Mouse (Mus musculus) lung, adult 2 months (tissue): ENCODE data around the gene Lhx4. TPM values are rescaled to one million over a fixed set of nuclear protein-coding genes. Genes with fewer than 3 reads are reported as not detected.

Source experiments
- DNase-seq: peaks from one replicate; pipeline ENCODE4 v3.0.0; 2022
- H3K4me1 ChIP-seq: fragments of 200-500 bp; 2 replicates; pipeline ENCODE4 v1.6.1; 2011; ENCODE audit warnings: low read length; ENCODE audit not compliant: control insufficient read depth, insufficient read depth
- H3K4me3 ChIP-seq: fragments of 200-500 bp; replicated peaks from 2 replicates; pipeline ENCODE3; 2011; ENCODE audit warnings: low read depth, mild to moderate bottlenecking, control low read depth, low read length; ENCODE audit errors: extremely low read depth
- CTCF ChIP-seq: fragments of 200-500 bp; IDR thresholded peaks from 2 replicates; pipeline ENCODE4 v1.5.1; 2011; ENCODE audit warnings: mild to moderate bottlenecking, low read length, control low read depth; ENCODE audit not compliant: insufficient read depth
- POLR2A ChIP-seq: fragments of 200-500 bp; IDR thresholded peaks from 2 replicates; pipeline ENCODE4 v1.6.1; 2011; ENCODE audit warnings: low read depth, mild to moderate bottlenecking, control low read depth, low read length, borderline replicate concordance; ENCODE audit errors: extremely low read depth
- WGBS: fragments of 180-500 bp; shearing (Covaris S2); methylation state at CpG from one replicate; pipeline ENCODE4 v1.1.7; 2018; 5-methylcytosine and 5-hydroxymethylcytosine counted together
- polyA plus RNA-seq: library from polyadenylated mRNA; depleted of rRNA; stranded (reverse); fragments of >200 nt; gene quantifications from 2 replicates; pipeline ENCODE4 v1.2.3, GENCODE M21; 2012

The Lhx4 gene
- polyA plus RNA-seq, 1 experiment = not detected

DNA sequence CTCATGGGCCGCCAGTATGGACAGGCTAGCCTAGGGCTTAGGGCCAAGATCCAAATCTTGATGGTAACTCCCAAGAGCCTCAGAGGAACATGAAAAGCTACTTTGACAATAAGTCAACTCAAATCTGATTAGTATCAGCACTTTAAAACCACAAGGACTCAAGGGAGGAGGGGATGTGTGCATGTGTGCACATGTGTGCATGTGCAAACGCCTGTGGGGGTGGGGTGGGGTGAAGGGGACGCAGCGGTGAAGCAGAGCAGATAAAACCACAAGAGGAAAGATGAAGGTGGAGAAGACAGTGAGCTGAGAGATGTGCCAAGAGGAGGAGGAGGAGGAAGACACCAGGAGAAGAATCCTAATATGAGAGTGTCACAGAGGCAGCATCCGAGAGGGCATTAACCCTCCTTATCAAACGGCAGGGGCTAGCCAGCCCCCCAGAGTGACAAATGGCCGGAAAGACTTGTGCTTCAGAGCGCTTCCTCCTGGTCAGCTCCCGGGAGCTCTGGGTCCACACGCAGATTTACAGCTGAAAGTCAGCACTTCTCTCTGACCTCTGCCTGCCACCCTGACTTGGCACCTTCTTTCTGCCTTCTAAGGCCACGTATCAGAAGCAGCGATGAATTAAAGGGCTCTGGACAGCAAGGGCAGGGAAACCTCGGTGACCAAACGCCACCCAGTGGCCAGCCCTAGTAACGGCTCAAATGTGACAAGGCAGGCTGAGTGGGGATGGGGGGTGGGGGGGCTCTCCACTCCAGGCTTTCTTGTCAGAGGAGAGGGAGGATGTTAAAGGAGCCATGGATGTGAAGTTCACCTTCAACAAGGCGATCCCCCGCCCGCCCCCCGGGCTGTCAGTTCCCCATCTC lies 33.1 kb upstream of the Lhx4 start:
- peak; percentile 49 for DNase-seq
- Histone ChIP-seq H3K4me1 (no peaks in the 10 kb centered on the region), H3K4me3 (no peak overlapping the region)
- peak; percentile 74 for TF ChIP-seq CTCF
- no peak for TF ChIP-seq POLR2A
- WGBS = 39% methylated on average over 19 of the region's 19 CpGs

DNA sequence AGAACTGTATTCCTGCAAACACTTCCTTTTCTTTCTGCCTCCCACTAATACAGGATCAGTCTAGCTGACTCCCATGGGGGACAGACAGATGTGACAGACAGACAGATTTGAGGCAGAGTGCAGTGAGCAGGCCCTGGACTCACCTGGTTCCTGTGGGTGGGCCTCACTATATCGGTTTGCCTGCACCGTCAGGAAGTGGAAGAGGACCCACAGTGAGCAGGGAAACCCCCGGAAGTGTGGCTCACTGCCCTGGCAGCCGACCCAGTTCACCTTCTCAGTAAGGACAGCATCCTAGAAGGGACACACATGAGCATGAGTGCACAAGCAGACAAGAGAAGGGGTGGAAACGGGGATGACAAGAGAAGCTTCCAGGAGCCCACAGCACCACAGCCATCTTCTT lies 30.9 kb upstream of the Lhx4 start:
- 58% methylated on average over 5 of the region's 5 CpGs for WGBS

DNA sequence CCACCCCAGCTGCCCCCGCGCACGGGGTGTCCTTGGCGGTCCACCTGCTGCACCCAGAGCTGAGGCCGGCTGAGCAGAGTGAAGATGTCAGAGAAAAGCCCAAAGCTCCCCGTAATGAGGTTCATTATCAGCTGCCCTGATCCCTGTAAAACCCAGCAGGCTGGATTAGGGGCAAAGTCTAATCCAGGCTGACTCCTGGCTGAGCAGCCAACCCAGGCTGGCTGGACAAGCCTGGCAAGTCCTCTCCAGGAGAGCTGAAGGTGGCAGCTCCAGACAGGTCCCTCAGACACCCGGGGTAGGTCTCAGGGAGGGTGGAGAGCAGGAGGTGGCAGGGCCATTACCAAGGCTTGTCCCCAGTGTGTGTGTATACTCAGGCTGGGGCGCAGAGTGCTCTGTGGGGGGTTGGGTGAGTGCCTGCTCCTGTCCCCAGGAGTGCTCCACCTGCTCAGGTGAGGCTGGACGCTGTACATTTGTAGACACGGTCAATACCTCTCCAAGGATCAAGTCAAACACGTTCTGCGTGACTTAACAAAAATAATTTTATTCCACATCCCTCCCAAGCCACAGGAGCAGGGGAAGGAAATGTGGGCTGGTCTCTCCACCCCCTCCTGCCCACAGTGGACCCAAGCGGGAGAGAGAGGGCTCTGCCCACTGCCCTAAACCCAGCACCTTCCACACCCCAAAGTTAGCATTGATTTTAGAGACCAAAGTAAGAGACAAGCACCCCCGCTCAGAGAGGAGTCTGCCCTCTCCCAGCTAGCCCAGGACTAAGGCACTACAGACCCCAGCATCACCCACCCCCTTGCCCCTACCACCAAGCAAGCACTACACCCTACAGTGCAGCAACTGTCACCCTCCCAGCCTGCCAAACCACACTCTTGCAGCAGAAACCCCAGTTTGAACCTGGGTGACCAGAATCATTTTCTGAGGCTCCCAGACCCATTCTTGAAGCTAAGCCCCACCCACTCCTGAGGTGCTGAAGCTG lies 26.4 kb upstream of the Lhx4 start:
- no peak for DNase-seq
- Histone ChIP-seq H3K4me1 (no peaks in the 10 kb centered on the region), H3K4me3 (no peak overlapping the region)
- WGBS = 68% methylated on average over 14 of the region's 14 CpGs
- no peak for TF ChIP-seq CTCF
- TF ChIP-seq POLR2A = no peak

More for the DNA sequence above, 30.9 kb upstream of the Lhx4 start:
- Histone ChIP-seq H3K4me1 (no peaks in the 10 kb centered on the region), H3K4me3 (no peak overlapping the region)
- TF ChIP-seq CTCF (no peak), POLR2A (no peak)
- no peak for DNase-seq

DNA sequence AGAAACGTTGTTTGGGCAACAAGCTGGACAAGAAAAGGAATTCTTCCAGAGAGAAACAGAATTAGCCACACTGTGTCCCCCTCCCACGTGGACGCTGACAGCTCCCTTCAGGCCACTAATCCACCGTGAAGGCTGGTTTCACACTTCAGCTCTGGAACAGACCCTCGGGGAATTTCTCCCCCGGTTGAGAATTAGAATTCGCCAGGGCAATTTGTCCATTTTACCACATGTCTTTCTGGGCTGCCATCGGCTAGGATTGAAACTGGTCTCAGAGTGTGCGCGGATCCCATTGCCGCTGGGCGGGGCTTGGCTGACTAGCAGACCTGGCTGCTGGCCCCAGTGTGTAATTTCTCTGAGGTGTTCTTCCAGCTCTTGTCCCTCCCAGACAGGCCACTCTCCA lies 7.7 kb upstream of the Lhx4 start:
- DNase-seq = no peak
- no peak for TF ChIP-seq POLR2A
- no peak for TF ChIP-seq CTCF
- Histone ChIP-seq H3K4me3 (no peak overlapping the region), H3K4me1 (no peaks in the 10 kb centered on the region)
- WGBS = 78% methylated on average over 12 of the region's 12 CpGs

DNA sequence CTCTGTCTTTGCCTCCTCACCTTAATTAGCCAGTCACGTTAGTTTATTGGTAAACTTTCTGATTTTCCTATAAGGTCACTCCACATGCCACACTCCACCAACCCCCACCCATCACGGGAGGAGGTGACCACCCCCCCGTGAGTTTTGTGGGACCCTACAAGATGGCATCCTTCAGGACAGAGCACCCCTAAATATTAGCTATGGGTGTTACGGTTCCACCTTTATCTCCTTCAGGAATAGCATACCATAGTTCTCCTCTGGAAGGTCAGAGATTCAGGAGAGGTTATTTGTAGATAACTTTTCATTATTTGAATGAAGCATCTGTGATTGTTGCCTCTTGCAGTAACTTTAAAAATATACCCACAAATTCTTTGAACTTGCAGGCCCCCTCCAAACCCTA lies 7.2 kb upstream of the Lhx4 start:
- Histone ChIP-seq H3K4me3 (no peak overlapping the region), H3K4me1 (no peaks in the 10 kb centered on the region)
- WGBS = 93% methylated on average over 4 of the region's 4 CpGs
- no peak for DNase-seq
- no peak for TF ChIP-seq CTCF
- no peak for TF ChIP-seq POLR2A

DNA sequence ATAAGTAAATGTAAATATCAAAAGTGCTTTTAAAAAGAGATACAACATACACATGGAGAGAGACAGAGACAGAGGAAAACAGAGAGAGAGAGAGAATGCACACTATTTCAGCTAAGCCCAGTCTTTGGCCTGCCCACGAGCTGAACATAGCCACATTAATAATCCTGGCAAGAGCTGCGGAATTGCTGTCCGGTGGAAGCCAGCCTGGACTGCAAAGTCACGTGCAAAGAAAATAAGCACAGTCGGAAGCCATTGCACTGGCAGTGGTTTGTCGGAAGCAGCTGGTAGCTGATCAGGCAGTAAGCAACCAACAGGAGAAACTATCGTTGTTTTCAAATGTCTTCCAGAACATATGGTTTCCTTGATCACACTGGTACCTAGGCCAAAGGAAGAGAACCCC lies 6.1 kb upstream of the Lhx4 start:
- WGBS = 74% methylated on average over 7 of the region's 7 CpGs
- no peak for DNase-seq
- Histone ChIP-seq H3K4me3 (no peak overlapping the region), H3K4me1 (no peaks in the 10 kb centered on the region)
- TF ChIP-seq CTCF (no peak), POLR2A (no peak)

DNA sequence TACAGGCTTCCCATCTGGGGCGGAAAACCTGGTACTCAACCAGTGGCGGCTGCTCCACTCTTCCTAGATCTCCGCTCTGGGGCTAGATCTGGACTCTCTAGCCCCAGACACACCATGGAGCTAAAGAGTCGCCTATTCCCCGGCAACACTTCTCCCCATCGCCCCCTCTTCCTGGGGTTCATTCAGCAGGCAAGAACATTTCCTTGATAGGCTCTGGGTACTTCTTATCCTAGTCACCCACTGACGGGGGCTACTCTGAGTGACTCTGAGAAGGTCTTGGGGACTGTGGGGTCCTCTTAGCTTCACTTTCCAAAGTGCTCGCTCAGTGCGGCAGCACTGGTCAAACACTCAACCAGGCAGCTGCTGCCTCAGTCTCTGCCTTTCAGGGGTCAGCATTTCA lies 1.9 kb upstream of the Lhx4 start:
- no peak overlapping the region for H3K4me3 ChIP-seq
- no peak for TF ChIP-seq CTCF
- DNase-seq = no peak
- no peaks in the 10 kb centered on the region for H3K4me1 ChIP-seq
- 59% methylated on average over 9 of the region's 9 CpGs for WGBS

DNA sequence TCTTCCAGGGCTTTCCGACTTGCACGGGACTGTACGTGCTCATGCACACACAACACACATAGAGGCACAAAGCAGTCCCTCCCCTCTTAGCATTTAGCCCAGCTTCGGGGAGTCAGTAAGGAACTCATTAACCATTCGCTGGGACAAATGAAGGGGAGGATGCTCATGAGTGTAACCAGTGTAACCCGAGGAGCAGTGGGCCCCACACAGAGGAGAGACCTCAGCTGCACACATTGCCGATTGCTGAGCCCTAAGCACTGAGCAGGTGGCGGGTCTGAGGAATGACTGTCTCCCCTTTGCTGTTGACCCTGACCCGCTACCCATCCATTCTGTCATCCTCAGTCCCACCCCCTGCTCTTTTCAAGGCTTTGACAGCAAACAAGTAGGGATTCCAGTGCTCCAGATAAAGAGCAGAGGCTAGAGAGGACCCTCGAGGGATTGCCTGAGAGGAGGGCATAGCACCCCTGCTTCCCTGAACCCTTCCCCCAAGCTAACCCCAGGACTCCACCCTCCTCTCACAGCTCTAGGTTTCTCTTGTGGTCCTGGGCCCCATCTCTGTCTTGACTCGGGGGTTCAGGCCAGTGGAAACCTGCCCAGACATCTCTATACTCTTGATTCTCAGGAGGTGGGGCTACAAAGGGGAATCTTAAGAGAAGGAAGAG lies 836 bp downstream of the Lhx4 start:
- no peak for TF ChIP-seq CTCF
- TF ChIP-seq POLR2A = no peak
- no peak for DNase-seq
- 29% methylated on average over 11 of the region's 11 CpGs for WGBS
- Histone ChIP-seq H3K4me1 (no peaks in the 10 kb centered on the region), H3K4me3 (no peak overlapping the region)

DNA sequence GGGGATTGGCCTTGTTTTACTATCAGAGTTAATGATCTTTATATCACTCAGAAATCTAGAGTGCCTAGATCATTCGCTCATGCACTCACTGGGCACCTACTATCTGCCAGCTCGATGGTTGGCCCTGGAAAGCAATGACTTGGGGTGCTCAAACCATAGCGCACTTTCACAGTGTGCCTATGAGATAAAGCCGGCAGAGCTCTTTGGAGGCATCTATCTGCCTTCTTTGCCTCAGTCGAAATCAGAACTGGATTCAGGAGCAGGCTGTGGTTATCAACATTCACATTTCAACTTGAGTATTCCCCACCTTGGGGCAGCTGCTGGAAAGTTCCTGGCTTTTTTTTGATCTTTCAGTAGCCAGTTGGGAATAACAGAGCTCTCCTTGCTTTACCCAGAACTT lies 3.6 kb downstream of the Lhx4 start:
- WGBS = 79% methylated on average over 5 of the region's 5 CpGs
- no peak for DNase-seq
- H3K4me1 ChIP-seq = no peaks in the 10 kb centered on the region
- TF ChIP-seq CTCF (no peak), POLR2A (no peak)
- H3K4me3 ChIP-seq = no peak overlapping the region

DNA sequence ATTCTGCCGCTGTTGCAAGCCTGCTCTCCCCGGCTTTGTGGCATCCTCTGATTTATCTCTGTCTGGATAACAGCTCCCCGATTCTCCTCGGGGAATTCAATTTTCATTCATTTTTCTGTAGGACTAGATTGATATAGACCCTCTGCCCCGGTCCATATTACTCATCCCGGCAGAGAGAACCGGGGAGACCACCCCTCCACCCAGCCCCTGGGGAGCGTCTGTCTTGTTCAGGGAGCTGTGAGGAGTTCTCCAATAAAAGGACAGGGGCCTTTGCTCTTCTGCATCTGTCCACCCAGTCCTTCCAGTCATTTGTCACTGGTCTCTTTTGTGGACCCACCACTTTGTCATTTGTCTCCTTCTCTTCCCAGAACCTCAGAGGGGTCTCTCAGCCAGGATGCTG lies 4.5 kb downstream of the Lhx4 start:
- H3K4me3 ChIP-seq = no peak overlapping the region
- WGBS = 16% methylated on average over 8 of the region's 8 CpGs
- no peak for DNase-seq
- H3K4me1 ChIP-seq = no peaks in the 10 kb centered on the region
- TF ChIP-seq CTCF (no peak), POLR2A (no peak)
